Mouse (Mus musculus): ENCODE data around the gene Ptpru.
A peak's percentile ranks its signal among the peaks of the same experiment; 100 is the strongest.
"Not testable (repeated sequence)": the region's sequence is repeated elsewhere in the genome, so short reads cannot be mapped to it uniquely, and the experiment has no call there.

The Ptpru gene

GRCm38 (mm10) chr4:131833971-131834609, 4.0 kb downstream of the Ptpru start:
- no peak for DNase-seq (ENCODE audit: low spot score)

DNA sequence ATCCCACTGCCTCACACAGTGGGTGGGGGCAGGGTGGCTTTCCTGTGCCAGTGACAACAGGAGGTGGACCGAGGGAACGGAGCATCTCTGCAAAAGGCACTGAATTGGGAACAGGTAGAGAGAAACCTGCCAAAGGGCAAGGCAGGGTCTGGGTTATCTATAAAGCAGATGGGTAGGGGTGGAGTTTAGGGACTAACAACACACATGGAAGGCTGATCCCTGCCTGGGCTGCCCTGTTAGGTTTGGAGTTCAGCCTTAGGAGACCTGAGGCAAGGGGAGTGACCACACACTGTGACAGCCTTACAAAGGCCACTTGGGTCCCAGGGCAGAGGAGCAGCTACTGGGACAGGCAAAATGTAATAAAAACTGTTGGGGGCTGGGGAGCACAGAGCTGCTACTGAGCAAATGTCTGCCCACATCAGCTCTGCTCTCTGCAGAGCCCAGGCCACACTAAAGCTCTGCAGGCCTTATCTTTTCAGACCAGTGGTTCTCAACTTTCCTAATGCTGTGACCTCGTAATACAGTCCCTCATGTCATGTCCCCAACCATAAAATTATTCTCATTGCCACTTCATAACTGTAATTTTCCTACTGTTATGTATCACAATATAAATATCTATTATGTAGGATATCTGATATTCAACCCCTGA, 5.2 kb downstream of the Ptpru start:
- no peak for DNase-seq (ENCODE audit: low spot score)

GRCm38 (mm10) chr4:131831546-131832045, 6.5 kb downstream of the Ptpru start:
- DNase-seq (ENCODE audit: low spot score): no peak

- no peak for DNase-seq (ENCODE audit: low spot score)
These were observed 9.0 kb downstream of the Ptpru start for GRCm38 (mm10) chr4:131829123-131829522.

GRCm38 (mm10) chr4:131826905-131827304, 11.2 kb downstream of the Ptpru start:
- DNase-seq (ENCODE audit: low spot score): no peak

DNA sequence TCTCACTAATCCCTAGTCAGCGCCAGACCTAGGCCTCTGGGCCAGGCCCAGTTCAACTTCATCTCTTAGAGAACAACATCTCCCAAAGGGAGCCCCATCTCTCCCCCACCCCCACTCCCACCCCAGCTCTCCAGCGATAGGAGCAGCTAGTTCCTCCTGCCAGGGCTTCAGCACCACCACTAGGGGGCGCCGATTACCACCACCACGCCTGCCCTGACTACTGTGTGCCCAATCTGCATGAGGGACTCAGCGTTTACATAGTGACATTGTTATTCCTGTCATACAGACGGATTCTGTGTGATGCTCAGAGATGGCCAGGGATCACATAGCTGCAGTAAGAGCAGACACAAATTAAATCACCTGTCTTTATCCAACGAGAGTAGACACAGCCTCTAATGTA, 12.3 kb downstream of the Ptpru start:
- peak; percentile 25 for DNase-seq (ENCODE audit: low spot score)

GRCm38 (mm10) chr4:131824939-131825338, 13.1 kb downstream of the Ptpru start:
- no peak for DNase-seq (ENCODE audit: low spot score)

DNA sequence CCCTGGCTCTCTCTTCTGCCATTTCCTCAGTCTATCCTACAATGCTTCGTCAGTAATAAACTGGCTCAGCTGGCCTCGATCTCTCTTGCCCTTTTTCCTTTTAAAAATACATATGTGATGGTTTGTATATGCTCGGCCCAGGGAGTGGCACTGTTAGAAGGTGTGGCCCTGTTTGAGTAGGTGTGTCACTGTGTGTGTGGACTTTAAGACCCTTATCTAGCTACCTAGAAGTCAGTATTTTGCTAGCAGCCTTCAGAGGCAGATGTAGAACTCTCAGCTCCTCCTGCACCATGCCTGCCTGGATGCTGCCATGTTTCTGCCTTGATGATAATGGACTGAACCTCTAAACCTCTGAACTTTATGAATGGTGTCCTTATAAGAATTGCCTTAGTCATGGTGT, 15.5 kb downstream of the Ptpru start:
- DNase-seq (ENCODE audit: low spot score): no peak

- DNase-seq (ENCODE audit: low spot score): no peak
These were observed 16.8 kb downstream of the Ptpru start for GRCm38 (mm10) chr4:131821161-131821731.

- DNase-seq (ENCODE audit: low spot score): no peak
These were observed 19.2 kb downstream of the Ptpru start for GRCm38 (mm10) chr4:131818926-131819325.

- DNase-seq (ENCODE audit: low spot score): no peak
These were observed 22.3 kb downstream of the Ptpru start for GRCm38 (mm10) chr4:131815774-131816173.

- no peak for DNase-seq (ENCODE audit: low spot score)
These were observed 23.2 kb downstream of the Ptpru start for GRCm38 (mm10) chr4:131814869-131815268.

GRCm38 (mm10) chr4:131813798-131814197, 24.3 kb downstream of the Ptpru start:
- DNase-seq (ENCODE audit: low spot score): no peak

- no peak for DNase-seq (ENCODE audit: low spot score)
These were observed 25.6 kb downstream of the Ptpru start for GRCm38 (mm10) chr4:131812458-131812857.

GRCm38 (mm10) chr4:131805255-131805654, 32.8 kb downstream of the Ptpru start:
- no peak for DNase-seq (ENCODE audit: low spot score)

- not testable (repeated sequence) for DNase-seq (ENCODE audit: low spot score)
These were observed 33.4 kb downstream of the Ptpru start for GRCm38 (mm10) chr4:131804732-131805131.

DNA sequence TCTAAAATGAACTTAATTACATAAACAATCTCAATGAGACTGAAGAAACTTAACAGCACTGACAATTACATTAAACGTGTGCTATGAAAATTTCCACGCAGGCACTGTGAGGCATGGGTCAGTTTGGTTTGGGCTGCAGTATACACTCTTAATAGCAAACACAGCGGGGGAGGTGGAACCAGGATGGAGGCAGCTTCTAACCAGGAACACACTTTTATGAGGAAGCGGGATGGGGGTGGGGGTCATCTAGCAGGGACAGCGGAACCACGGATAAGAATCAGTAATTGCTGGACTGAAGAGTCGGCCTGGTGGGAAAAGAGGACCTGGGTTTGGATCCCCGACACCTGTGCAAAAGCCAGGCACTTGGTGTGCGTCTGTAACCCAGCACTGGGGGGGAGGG, 34.2 kb downstream of the Ptpru start:
- no peak for DNase-seq (ENCODE audit: low spot score)

- no peak for DNase-seq (ENCODE audit: low spot score)
These were observed 39.1 kb downstream of the Ptpru start for GRCm38 (mm10) chr4:131798968-131799367.

- DNase-seq (ENCODE audit: low spot score): no peak
These were observed 40.2 kb downstream of the Ptpru start for GRCm38 (mm10) chr4:131797920-131798319.

DNA sequence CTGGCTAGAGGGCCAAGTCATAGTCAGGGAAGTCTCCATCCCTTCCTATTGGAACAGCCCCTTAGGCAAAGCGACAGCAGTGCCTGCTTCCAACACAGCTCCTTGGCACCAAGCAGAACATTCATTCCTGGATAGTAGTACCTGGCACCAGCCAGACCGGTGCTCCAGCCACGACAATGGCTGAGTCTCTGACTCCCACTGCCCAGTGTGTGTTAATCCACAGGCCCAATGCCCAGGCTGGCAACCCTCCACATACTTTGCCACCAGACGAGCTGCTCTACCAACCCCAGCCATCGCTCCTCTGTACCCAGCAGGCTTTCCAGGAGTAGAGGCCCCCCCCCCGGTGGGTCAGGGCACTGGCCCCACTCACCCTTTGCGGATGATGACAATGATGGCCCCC, 40.6 kb downstream of the Ptpru start:
- no peak for DNase-seq (ENCODE audit: low spot score)

DNA sequence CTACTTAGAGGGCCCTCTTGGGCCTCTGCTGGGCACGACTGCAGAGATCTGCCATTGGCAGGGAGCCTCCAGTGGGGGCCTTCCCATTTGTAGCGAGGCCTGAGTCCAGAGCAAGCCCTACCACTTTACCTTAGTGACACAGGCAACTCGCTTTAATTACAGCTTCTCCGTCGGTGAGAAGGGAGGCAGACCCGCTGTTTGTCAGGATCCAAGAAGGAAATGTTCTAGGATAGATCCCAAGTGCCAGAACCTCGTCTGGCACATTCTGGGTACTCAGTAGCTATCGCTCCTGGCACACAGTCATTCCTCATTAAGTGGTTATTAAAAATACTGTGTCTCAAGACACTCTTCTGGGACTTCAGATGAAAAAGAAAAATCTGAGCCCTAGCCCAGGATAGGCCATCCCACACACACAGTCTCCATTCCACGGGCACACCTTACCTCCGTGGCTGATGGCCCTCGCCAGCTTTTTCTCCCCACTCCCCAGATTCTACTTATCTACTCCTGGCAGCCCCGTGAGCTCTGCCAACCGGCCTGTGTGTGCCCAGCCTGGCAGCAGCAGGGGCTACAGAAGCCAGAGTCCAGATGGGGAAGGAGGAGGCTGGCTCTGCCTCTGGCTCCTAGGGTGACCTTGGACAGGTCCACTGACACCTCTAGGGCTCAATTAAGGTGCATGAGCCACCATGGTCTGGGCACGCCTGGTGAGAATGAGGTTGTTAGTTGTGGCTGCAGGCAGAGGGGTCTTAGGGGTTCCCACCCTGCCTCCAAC, 41.6 kb downstream of the Ptpru start:
- no peak for DNase-seq (ENCODE audit: low spot score)

GRCm38 (mm10) chr4:131786800-131787199, 51.3 kb downstream of the Ptpru start:
- no peak for DNase-seq (ENCODE audit: low spot score)

DNA sequence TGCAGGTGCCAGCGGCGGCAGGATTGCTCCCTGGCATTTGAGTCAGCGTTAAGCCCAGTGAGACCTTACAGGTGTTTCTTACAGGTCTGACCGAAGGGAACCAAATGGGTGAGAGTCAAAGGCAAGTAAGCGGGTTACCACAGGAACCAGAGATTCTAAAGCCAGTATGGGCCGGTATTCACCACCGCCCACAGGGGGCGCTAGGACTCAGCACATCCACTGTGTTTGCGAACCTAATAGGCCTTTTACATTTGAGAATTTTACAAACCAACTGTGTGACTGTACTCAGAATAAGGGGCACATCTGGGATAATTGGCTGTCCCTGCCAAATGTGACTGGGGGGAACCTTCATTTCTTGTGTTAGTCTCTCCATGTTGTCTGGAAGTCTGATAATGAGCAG, 54.1 kb downstream of the Ptpru start:
- DNase-seq (ENCODE audit: low spot score): peak; percentile 16

All from spleen, adult 12 weeks (tissue).